Mouse (Mus musculus): ENCODE data around the gene Josd1. TPM values are rescaled to one million over a fixed set of nuclear protein-coding genes. Genes with fewer than 3 reads are reported as not detected.
A peak's percentile ranks its signal among the peaks of the same experiment; 100 is the strongest.

Gene Josd1
- total and polyA plus RNA-seq, 3 experiments, result 30.1 to 48.3 (median 34.9) TPM

GRCm38 (mm10) chr15:79670972-79671299 lies 16.8 kb downstream of the Josd1 start:
- dilution Hi-C loops (cut with MboI; ENCODE audit: extremely low pct_ligation_motif_present, extremely low pct_unique_long_range_greater_than_20kb, low sequenced_read_pairs) (no loop called here), in situ Hi-C loops (cut with MboI; ENCODE audit: low pct_ligation_motif_present, low pct_unique_long_range_greater_than_20kb, low sequenced_read_pairs) (no loop called here)
- Histone ChIP-seq H3K27ac (ENCODE audit: insufficient read depth, low read depth) (peak overlapping the region; percentile 42), H3K4me1 (ENCODE audit: control insufficient read depth in 1 of 2, insufficient read depth in 2 of 2) (peaks cover 2 to 24% of the 10 kb centered on the region in 2 experiments), H3K27me3 (replicated peaks) (no peaks in the 10 kb centered on the region), H3K9me3 (replicated peaks; ENCODE audit: low read length) (no peaks in the 10 kb centered on the region), H3K9ac (ENCODE audit: insufficient read depth, low read depth) (peak overlapping the region; percentile 84), H3K4me2 (ENCODE audit: insufficient read depth, low read depth, poor library complexity, severe bottlenecking) (no peak overlapping the region), H3K79me2 (replicated peaks; ENCODE audit: control insufficient read depth, extremely low read depth, insufficient read depth, poor library complexity, severe bottlenecking) (peaks cover 21% of the 10 kb centered on the region), H3K4me3 (replicated peaks in 1 of 3; ENCODE audit: low read depth in 2 of 3, low read length in 2 of 3, poor library complexity in 1 of 3) (peak overlapping the region; percentile 89 to 96 (median 89)), H3K36me3 (replicated peaks in 1 of 2; ENCODE audit: control insufficient read depth in 1 of 2, insufficient read depth in 1 of 2, low read length in 1 of 2) (peaks cover 39 to 63% of the 10 kb centered on the region in 2 experiments)
- no peak for TF ChIP-seq TCF12 (IDR thresholded peaks at IDR 0.05; ENCODE audit: low read depth, low read length)
- no peak for TF ChIP-seq GABPA (IDR thresholded peaks at IDR 0.05; ENCODE audit: insufficient replicate concordance, low read depth, low read length)
- TF ChIP-seq E2F4 (IDR thresholded peaks at IDR 0.05; ENCODE audit: insufficient replicate concordance, low read depth, low read length), result no peak
- TF ChIP-seq POLR2AphosphoS2 (IDR thresholded peaks at IDR 0.05; ENCODE audit: low read depth, low read length), result no peak
- TF ChIP-seq CHD2 (IDR thresholded peaks at IDR 0.05; ENCODE audit: low read length), result no peak
- TF ChIP-seq HCFC1 (IDR thresholded peaks at IDR 0.05; ENCODE audit: low read depth, low read length), result no peak
- TF ChIP-seq SMC3 (IDR thresholded peaks at IDR 0.05; ENCODE audit: low read depth, low read length), result no peak
- TF ChIP-seq IRF4 (IDR thresholded peaks at IDR 0.05; ENCODE audit: low read depth, low read length), result no peak
- TF ChIP-seq CHD1 (IDR thresholded peaks at IDR 0.05; ENCODE audit: low read depth, low read length), result no peak
- TF ChIP-seq RAD21 (IDR thresholded peaks at IDR 0.05; ENCODE audit: low read depth, low read length), result no peak
- TF ChIP-seq ZC3H11A (IDR thresholded peaks at IDR 0.05; ENCODE audit: low read depth, low read length), result no peak
- no peak for TF ChIP-seq BHLHE40 (IDR thresholded peaks at IDR 0.05; ENCODE audit: low read depth, low read length)
- no peak for TF ChIP-seq ZKSCAN1 (IDR thresholded peaks at IDR 0.05; ENCODE audit: borderline replicate concordance, low read depth, low read length)
- TF ChIP-seq TBP (conservative IDR thresholded peaks at IDR 0.05; ENCODE audit: low read depth, low read length), result no peak
- no peak for TF ChIP-seq JUND (conservative IDR thresholded peaks at IDR 0.05; ENCODE audit: low read depth, low read length)
- DNase-seq (ENCODE audit: extremely low read depth), result no peak

- Histone ChIP-seq H3K27me3 (replicated peaks) (no peaks in the 10 kb centered on the region), H3K9ac (ENCODE audit: insufficient read depth, low read depth) (peak within 1 kb of the TSS; percentile 84), H3K9me3 (replicated peaks; ENCODE audit: low read length) (no peaks in the 10 kb centered on the region), H3K27ac (ENCODE audit: insufficient read depth, low read depth) (peak within 1 kb of the TSS; percentile 42), H3K79me2 (replicated peaks; ENCODE audit: control insufficient read depth, extremely low read depth, insufficient read depth, poor library complexity, severe bottlenecking) (peaks cover 21% of the 10 kb centered on the region), H3K4me1 (ENCODE audit: control insufficient read depth in 1 of 2, insufficient read depth in 2 of 2) (peaks cover 2 to 24% of the 10 kb centered on the region in 2 experiments), H3K36me3 (replicated peaks in 1 of 2; ENCODE audit: control insufficient read depth in 1 of 2, insufficient read depth in 1 of 2, low read length in 1 of 2) (peaks cover 37 to 64% of the 10 kb centered on the region in 2 experiments), H3K4me2 (ENCODE audit: insufficient read depth, low read depth, poor library complexity, severe bottlenecking) (peak within 1 kb of the TSS; percentile 96), H3K4me3 (replicated peaks in 1 of 3; ENCODE audit: low read depth in 2 of 3, low read length in 2 of 3, poor library complexity in 1 of 3) (peak within 1 kb of the TSS; percentile 89 to 96 (median 89))
- dilution Hi-C loops (cut with MboI; ENCODE audit: extremely low pct_ligation_motif_present, extremely low pct_unique_long_range_greater_than_20kb, low sequenced_read_pairs) (no loop called here), in situ Hi-C loops (cut with MboI; ENCODE audit: low pct_ligation_motif_present, low pct_unique_long_range_greater_than_20kb, low sequenced_read_pairs) (no loop called here)
- peak; percentile 92 for DNase-seq (ENCODE audit: extremely low read depth)
- TF ChIP-seq MXI1 (IDR thresholded peaks at IDR 0.05; ENCODE audit: low read depth, low read length), result peak; percentile 79
- TF ChIP-seq ETS1 (conservative IDR thresholded peaks at IDR 0.05; ENCODE audit: low read depth, low read length), result peak; percentile 50; the same call in 1 of the 2 replicates
- peak; percentile 72 for TF ChIP-seq IRF4 (IDR thresholded peaks at IDR 0.05; ENCODE audit: low read depth, low read length)
- peak; percentile 83 for TF ChIP-seq POLR2A (IDR thresholded peaks at IDR 0.05; ENCODE audit: low read depth, low read length)
- peak; percentile 88 for TF ChIP-seq SIN3A (IDR thresholded peaks at IDR 0.05; ENCODE audit: low read length)
- TF ChIP-seq CTCF (conservative IDR thresholded peaks at IDR 0.05 in 1 of 2, IDR thresholded peaks at IDR 0.05 in 1 of 2; ENCODE audit: low read depth in 2 of 2, low read length in 2 of 2), result peak in 1 of 2 experiments; percentile 79; a peak in 2 of 4 replicates
- TF ChIP-seq KAT2A (IDR thresholded peaks at IDR 0.05; ENCODE audit: insufficient replicate concordance, low read length), result peak; percentile 94; the same call in 1 of the 2 replicates
- TF ChIP-seq ZMIZ1 (IDR thresholded peaks at IDR 0.05; ENCODE audit: low read depth, low read length), result 0 out of 2 replicates have a peak, but pooled peaks have one; percentile 50
- peak; percentile 63 for TF ChIP-seq NRF1 (IDR thresholded peaks at IDR 0.05; ENCODE audit: low read depth, low read length)
- TF ChIP-seq GABPA (IDR thresholded peaks at IDR 0.05; ENCODE audit: insufficient replicate concordance, low read depth, low read length), result peak; percentile 91
- peak; percentile 91 for TF ChIP-seq TCF12 (IDR thresholded peaks at IDR 0.05; ENCODE audit: low read depth, low read length)
- TF ChIP-seq TBP (conservative IDR thresholded peaks at IDR 0.05; ENCODE audit: low read depth, low read length), result 0 out of 2 replicates have a peak, but pooled peaks have one; percentile 26
- no peak for TF ChIP-seq EP300 (IDR thresholded peaks at IDR 0.05; ENCODE audit: low read length)
- TF ChIP-seq E2F4 (IDR thresholded peaks at IDR 0.05; ENCODE audit: insufficient replicate concordance, low read depth, low read length), result no peak
- TF ChIP-seq MYC (IDR thresholded peaks at IDR 0.05; ENCODE audit: low read depth, low read length), result no peak
- TF ChIP-seq HCFC1 (IDR thresholded peaks at IDR 0.05; ENCODE audit: low read depth, low read length), result peak; percentile 95
- peak; percentile 83 for TF ChIP-seq POLR2AphosphoS2 (IDR thresholded peaks at IDR 0.05; ENCODE audit: low read depth, low read length)
- peak; percentile 90 for TF ChIP-seq NELFE (IDR thresholded peaks at IDR 0.05; ENCODE audit: low read depth, low read length)
- no peak for TF ChIP-seq ZKSCAN1 (IDR thresholded peaks at IDR 0.05; ENCODE audit: borderline replicate concordance, low read depth, low read length)
- peak; percentile 92 for TF ChIP-seq ELF1 (IDR thresholded peaks at IDR 0.05; ENCODE audit: low read depth, low read length)
- TF ChIP-seq BHLHE40 (IDR thresholded peaks at IDR 0.05; ENCODE audit: low read depth, low read length), result no peak
- TF ChIP-seq MEF2A (IDR thresholded peaks at IDR 0.05; ENCODE audit: borderline replicate concordance, low read depth, low read length), result peak; percentile 52; the same call in 1 of the 2 replicates
These were observed 17.3 kb downstream of the Josd1 start, which contains the start of gene Tomm22 for GRCm38 (mm10) chr15:79670249-79670971. Gene Tomm22, plus strand, starts transcription at chr15:79670861.

Measured in CH12.LX (cell line).